Mouse (Mus musculus) forebrain, postnatal 0 days (tissue): ENCODE data around the gene Lrrc4. TPM values are rescaled to one million over a fixed set of nuclear protein-coding genes. Genes with fewer than 3 reads are reported as not detected.

ENCODE experiments used
- ATAC-seq: fragments of 200-750 bp; cut with Nextera tagmentation; 2 replicates; pipeline ENCODE4 v1.8.0; 2017; ENCODE audit warnings: mild to moderate bottlenecking, moderate library complexity
- DNase-seq: peaks from one replicate; pipeline ENCODE4 v3.0.0-alpha.2; 2015
- H3K27ac ChIP-seq: fragments of 300-500 bp; sonication (generic); 2 replicates; pipeline ENCODE4 v1.5.1; 2014; ENCODE audit warnings: low read depth, mild to moderate bottlenecking, antibody characterized with exemption, low read length, moderate library complexity, mixed read lengths
- H3K27me3 ChIP-seq: fragments of 300-500 bp; sonication (generic); 2 replicates; pipeline ENCODE4 v1.6.1; 2014; ENCODE audit warnings: mild to moderate bottlenecking, low read length, mixed read lengths; ENCODE audit not compliant: insufficient read depth
- H3K36me3 ChIP-seq: fragments of 300-500 bp; sonication (generic); 2 replicates; pipeline ENCODE4 v1.6.1; 2014; ENCODE audit warnings: mild to moderate bottlenecking, moderate library complexity; ENCODE audit not compliant: insufficient read depth
- H3K4me1 ChIP-seq: fragments of 300-500 bp; sonication (generic); 2 replicates; pipeline ENCODE4 v1.6.1; 2014; ENCODE audit warnings: antibody characterized with exemption; ENCODE audit not compliant: insufficient read depth
- H3K4me2 ChIP-seq: fragments of 300-500 bp; sonication (generic); 2 replicates; pipeline ENCODE4 v1.6.1; 2014; ENCODE audit warnings: low read depth, mild to moderate bottlenecking, moderate library complexity
- H3K4me3 ChIP-seq: fragments of 300-500 bp; sonication (generic); 2 replicates; pipeline ENCODE4 v1.5.1; 2014; ENCODE audit warnings: low read depth, low read length, mixed read lengths
- H3K9ac ChIP-seq: fragments of 300-500 bp; sonication (generic); 2 replicates; pipeline ENCODE4 v1.6.1; 2014; ENCODE audit warnings: mild to moderate bottlenecking
- H3K9me3 ChIP-seq: fragments of 300-500 bp; sonication (generic); 2 replicates; pipeline ENCODE4 v1.6.1; 2016; ENCODE audit warnings: low read length
- CTCF ChIP-seq: sonication (generic); IDR thresholded peaks from 2 replicates; pipeline ENCODE4 v1.5.1; 2016; ENCODE audit warnings: antibody characterized with exemption, control low read depth, low read depth
- WGBS: fragments of 180-500 bp; shearing (Covaris S2); extraction: QIAGEN DNeasy Blood & Tissue Kit; methylation state at CpG from one replicate; pipeline ENCODE4 v1.1.7; 2014; 5-methylcytosine and 5-hydroxymethylcytosine counted together
- polyA plus RNA-seq: library from polyadenylated mRNA; unstranded; fragments of >200 nt; fragmentation: Nextera tagmentation; extraction: Ambion mirVana; gene quantifications from 2 replicates; pipeline ENCODE4 v1.2.1, GENCODE M21; 2015
- total RNA-seq: library from RNA; depleted of rRNA; stranded (reverse); fragments of >200 nt; gene quantifications from 2 replicates; pipeline ENCODE4 v1.2.3, GENCODE M21; 2014

Lrrc4 gene
- total and polyA plus RNA-seq, 2 experiments from 2014 or later, result 5.4 to 37.1 TPM

DNA sequence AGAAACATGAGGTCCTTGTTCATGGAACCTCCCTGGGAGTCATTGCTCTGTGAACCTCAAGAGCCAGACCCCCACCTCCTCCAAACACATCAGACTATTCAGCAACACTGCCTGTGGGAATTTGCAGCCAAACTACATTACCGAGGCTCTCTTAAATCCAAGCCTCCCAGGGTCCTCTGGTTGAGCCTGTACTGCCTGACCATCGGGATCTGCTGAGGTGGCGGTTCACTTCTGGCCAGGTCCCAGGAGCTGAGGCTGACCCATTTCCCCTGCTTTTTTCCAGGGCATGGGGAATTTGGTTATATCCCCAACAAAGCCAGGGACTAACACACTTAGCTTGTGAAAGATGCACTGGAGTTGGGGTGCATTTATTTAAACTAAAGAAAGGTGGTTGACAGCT is 4.0 kb downstream of the Lrrc4 start:
- 8% methylated on average over 3 of the region's 3 CpGs for WGBS

DNA sequence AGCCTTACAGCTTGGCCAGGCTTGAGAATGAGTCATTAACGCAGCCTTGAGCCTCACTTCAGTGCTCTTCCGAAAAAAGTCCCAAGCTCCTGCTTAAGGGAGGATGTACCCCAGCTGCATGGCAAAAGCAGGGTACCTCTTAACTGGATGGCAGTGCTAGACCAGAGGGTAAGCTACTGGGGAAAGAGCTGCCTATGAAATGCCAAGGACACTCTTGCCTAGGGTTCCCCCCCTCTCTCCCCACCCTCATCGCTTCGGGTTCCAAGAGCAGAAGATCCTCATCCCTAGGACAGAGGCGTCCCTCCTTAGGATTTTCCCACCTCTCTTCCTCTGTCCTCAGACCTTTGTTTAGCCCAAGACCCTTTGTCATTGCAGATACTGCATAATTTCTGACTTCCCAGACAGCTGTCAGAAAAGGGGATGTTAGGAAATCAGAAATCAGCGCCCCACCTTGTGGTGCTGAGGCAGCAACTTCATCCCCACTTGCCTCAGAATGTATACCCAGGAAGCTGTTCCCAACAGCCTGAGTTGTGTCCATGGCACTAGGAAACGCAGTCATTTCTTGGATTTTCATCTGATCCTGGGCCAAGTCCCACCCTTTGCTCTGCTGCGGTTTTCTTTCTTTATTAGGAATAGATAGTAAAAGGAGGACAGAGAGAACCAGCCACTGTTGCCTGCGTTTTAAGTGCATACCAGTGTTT is 4.7 kb downstream of the Lrrc4 start:
- Histone ChIP-seq H3K4me1 (peaks cover 37% of the 10 kb centered on the region), H3K9me3 (no peaks in the 10 kb centered on the region)
- peak; percentile 57 for TF ChIP-seq CTCF

More for the DNA sequence above, 4.0 kb downstream of the Lrrc4 start:
- peaks cover 37% of the 10 kb centered on the region for H3K4me1 ChIP-seq
- peak overlapping the region; percentile 26 for H3K9ac ChIP-seq
- no peaks in the 10 kb centered on the region for H3K9me3 ChIP-seq
- H3K36me3 ChIP-seq, result no peaks in the 10 kb centered on the region
- no peak for ATAC-seq
- peak overlapping the region; percentile 96 for H3K4me2 ChIP-seq
- no peak for DNase-seq
- TF ChIP-seq CTCF, result no peak
- H3K4me3 ChIP-seq, result peak overlapping the region; percentile 39
- H3K27ac ChIP-seq, result 0 out of 2 replicates have a peak overlapping the region, but pooled peaks have one; percentile 2
- H3K27me3 ChIP-seq, result no peaks in the 10 kb centered on the region

DNA sequence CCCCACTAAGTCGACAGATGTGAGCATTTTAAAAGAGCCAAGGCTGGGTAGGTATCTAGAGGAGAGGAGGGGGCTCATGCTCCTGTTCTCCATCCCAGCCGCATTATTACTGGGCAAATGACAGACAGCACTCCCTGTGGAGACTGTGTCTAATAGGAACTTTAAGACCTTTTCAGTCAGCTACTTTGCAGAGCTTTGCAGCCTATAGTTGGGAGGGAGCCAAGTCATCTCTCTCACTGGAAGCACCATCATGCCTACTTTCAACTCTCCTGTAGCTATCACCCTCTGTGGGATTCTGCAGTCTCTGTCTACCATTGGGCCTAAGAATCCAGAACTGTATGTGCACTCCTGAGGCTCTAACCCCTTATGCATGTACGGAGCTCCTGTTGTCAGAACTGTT is 5.7 kb downstream of the Lrrc4 start:
- no peak overlapping the region for H3K9ac ChIP-seq
- H3K9me3 ChIP-seq, result no peaks in the 10 kb centered on the region
- H3K4me3 ChIP-seq, result no peak overlapping the region
- TF ChIP-seq CTCF, result no peak
- H3K4me2 ChIP-seq, result peak overlapping the region; percentile 96; the same call in 1 of the 2 replicates
- DNase-seq, result no peak
- no peak for ATAC-seq
- H3K27ac ChIP-seq, result no peak overlapping the region
- peaks cover 35% of the 10 kb centered on the region for H3K4me1 ChIP-seq
- WGBS, result 47% methylated on average over 3 of the region's 3 CpGs
- H3K36me3 ChIP-seq, result peaks cover 8% of the 10 kb centered on the region
- no peaks in the 10 kb centered on the region for H3K27me3 ChIP-seq

More for the DNA sequence above, 4.7 kb downstream of the Lrrc4 start:
- Histone ChIP-seq H3K36me3 (0 out of 2 replicates have a peak, but pooled peaks cover 4% of the 10 kb centered on the region), H3K4me2 (peak overlapping the region; percentile 96), H3K4me3 (peak overlapping the region; percentile 39), H3K9ac (peak overlapping the region; percentile 26), H3K27me3 (no peaks in the 10 kb centered on the region), H3K27ac (0 out of 2 replicates have a peak overlapping the region, but pooled peaks have one; percentile 2)
- WGBS, result 45% methylated on average over 9 of the region's 9 CpGs
- ATAC-seq (no peak), DNase-seq (no peak)

DNA sequence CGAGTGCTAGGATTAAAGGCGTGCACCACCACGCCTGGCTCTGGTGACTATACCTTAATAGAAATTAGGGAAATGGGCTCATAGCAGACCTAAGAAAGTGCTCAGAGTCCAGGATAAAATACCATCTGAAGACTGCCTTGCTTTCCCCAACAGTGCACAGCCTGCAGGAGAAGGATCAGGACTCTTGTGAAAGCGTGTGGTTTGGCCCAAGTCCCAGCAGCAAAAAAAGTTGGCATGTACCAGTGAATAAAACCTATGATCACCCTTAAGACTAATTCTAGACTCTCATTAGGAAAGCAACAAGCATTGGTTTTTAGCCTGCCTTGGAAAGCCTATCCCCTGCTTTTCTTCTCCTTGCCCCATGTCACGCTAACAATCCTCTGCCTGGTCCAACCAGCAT is 7.7 kb downstream of the Lrrc4 start:
- ATAC-seq, result no peak
- H3K4me1 ChIP-seq, result peaks cover 22% of the 10 kb centered on the region
- no peak for DNase-seq
- H3K9ac ChIP-seq, result no peak overlapping the region
- H3K9me3 ChIP-seq, result no peaks in the 10 kb centered on the region
- no peak overlapping the region for H3K27ac ChIP-seq
- peaks cover 16% of the 10 kb centered on the region for H3K36me3 ChIP-seq
- 77% methylated on average over 5 of the region's 5 CpGs for WGBS
- no peak for TF ChIP-seq CTCF
- H3K4me3 ChIP-seq, result no peak overlapping the region
- H3K4me2 ChIP-seq, result no peak overlapping the region
- H3K27me3 ChIP-seq, result no peaks in the 10 kb centered on the region

- H3K9me3 ChIP-seq, result no peaks in the 10 kb centered on the region
- peaks cover 18% of the 10 kb centered on the region for H3K4me1 ChIP-seq
- H3K36me3 ChIP-seq, result peaks cover 19% of the 10 kb centered on the region
- no peaks in the 10 kb centered on the region for H3K27me3 ChIP-seq
- H3K4me2 ChIP-seq, result no peak overlapping the region
- WGBS, result 86% methylated on average over 3 of the region's 3 CpGs
- H3K4me3 ChIP-seq, result no peak overlapping the region
- no peak overlapping the region for H3K27ac ChIP-seq
- no peak overlapping the region for H3K9ac ChIP-seq
- TF ChIP-seq CTCF, result no peak
- DNase-seq (no peak), ATAC-seq (no peak)
Measured at GRCm38 (mm10) chr6:28823375-28823774, 8.2 kb downstream of the Lrrc4 start.

DNA sequence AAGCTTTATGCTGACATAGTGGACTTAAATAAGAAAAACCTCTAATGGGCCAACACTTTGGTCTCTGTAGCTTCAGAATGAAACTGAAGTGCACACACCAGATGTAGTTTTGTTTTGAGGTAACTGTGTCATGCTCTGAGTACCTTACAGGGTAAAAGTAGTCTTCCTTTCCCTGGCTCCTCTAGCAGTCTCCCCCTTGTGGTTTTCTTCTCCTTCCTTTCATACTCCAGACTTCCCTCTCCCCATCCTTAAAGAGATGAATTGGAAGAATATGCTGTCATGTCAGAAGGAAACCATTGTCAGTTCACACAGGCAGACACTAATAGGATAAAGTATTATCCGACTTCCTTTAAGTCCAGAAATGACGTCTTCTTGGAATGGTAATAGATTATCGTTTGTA is 9.3 kb downstream of the Lrrc4 start:
- Histone ChIP-seq H3K27me3 (no peaks in the 10 kb centered on the region), H3K9me3 (no peaks in the 10 kb centered on the region), H3K4me2 (no peak overlapping the region), H3K4me1 (peaks cover 18% of the 10 kb centered on the region; the same call in 1 of the 2 replicates), H3K9ac (no peak overlapping the region), H3K36me3 (peaks cover 22% of the 10 kb centered on the region), H3K27ac (no peak overlapping the region), H3K4me3 (no peak overlapping the region)
- peak; percentile 53 for TF ChIP-seq CTCF
- 65% methylated on average over 3 of the region's 3 CpGs for WGBS
- DNase-seq (no peak), ATAC-seq (no peak)
